Mouse (Mus musculus): ENCODE results near the gene Rilpl1. TPM values are rescaled to one million over a fixed set of nuclear protein-coding genes. Genes with fewer than 3 reads are reported as not detected.
A peak's percentile ranks its signal among the peaks of the same experiment; 100 is the strongest.

The Rilpl1 gene
- polyA plus RNA-seq, 1 experiment from 2014 or later, result 9.0 TPM

- Histone ChIP-seq H3K27me3 (ENCODE audit: control insufficient read depth, insufficient read depth, low read length) (no peaks in the 10 kb centered on the region), H3K9ac (ENCODE audit: low read length) (no peak overlapping the region), H3K4me1 (replicated peaks; ENCODE audit: control insufficient read depth, insufficient read depth) (no peaks in the 10 kb centered on the region), H3K4me3 (ENCODE audit: low read depth, low read length) (no peak overlapping the region), H3K4me2 (replicated peaks; ENCODE audit: low read depth) (peak overlapping the region; percentile 27; the same call in 1 of the 2 replicates), H3K27ac (replicated peaks) (no peak overlapping the region), H3K36me3 (ENCODE audit: control insufficient read depth, insufficient read depth, low read length) (peaks cover 10% of the 10 kb centered on the region; the same call in 1 of the 2 replicates), H3K9me3 (ENCODE audit: control insufficient read depth, low read length) (no peaks in the 10 kb centered on the region)
- TF ChIP-seq EP300 (optimal IDR thresholded peaks at IDR 0.05) (no peak), CTCF (IDR thresholded peaks at IDR 0.05; ENCODE audit: low read depth) (no peak)
- 50% methylated on average over 15 of the region's 15 CpGs for WGBS
- DNase-seq (ENCODE audit: low spot score) (peak; percentile 69), ATAC-seq (ENCODE audit: low FRiP score, low TSS enrichment) (peak; percentile 68)
These were observed 34.3 kb downstream of the Rilpl1 start for GRCm38 (mm10) chr5:124496614-124497514.

GRCm38 (mm10) chr5:124495547-124495946, 35.6 kb downstream of the Rilpl1 start:
- 54% methylated on average over 7 of the region's 7 CpGs for WGBS
- no peak overlapping the region for H3K27ac ChIP-seq (replicated peaks)
- no peak for TF ChIP-seq EP300 (optimal IDR thresholded peaks at IDR 0.05)
- no peak for TF ChIP-seq CTCF (IDR thresholded peaks at IDR 0.05; ENCODE audit: low read depth)
- no peaks in the 10 kb centered on the region for H3K9me3 ChIP-seq (ENCODE audit: control insufficient read depth, low read length)
- no peaks in the 10 kb centered on the region for H3K27me3 ChIP-seq (ENCODE audit: control insufficient read depth, insufficient read depth, low read length)
- H3K4me2 ChIP-seq (replicated peaks; ENCODE audit: low read depth), result no peak overlapping the region
- no peak overlapping the region for H3K4me3 ChIP-seq (ENCODE audit: low read depth, low read length)
- no peak overlapping the region for H3K9ac ChIP-seq (ENCODE audit: low read length)
- no peak for DNase-seq (ENCODE audit: low spot score)
- no peaks in the 10 kb centered on the region for H3K4me1 ChIP-seq (replicated peaks; ENCODE audit: control insufficient read depth, insufficient read depth)
- no peak for ATAC-seq (ENCODE audit: low FRiP score, low TSS enrichment)
- H3K36me3 ChIP-seq (ENCODE audit: control insufficient read depth, insufficient read depth, low read length), result peaks cover 12% of the 10 kb centered on the region

- WGBS, result 86% methylated on average over 11 of the region's 11 CpGs
- no peak for DNase-seq (ENCODE audit: low spot score)
- H3K9ac ChIP-seq (ENCODE audit: low read length), result no peak overlapping the region
- peaks cover 12% of the 10 kb centered on the region for H3K36me3 ChIP-seq (ENCODE audit: control insufficient read depth, insufficient read depth, low read length)
- H3K9me3 ChIP-seq (ENCODE audit: control insufficient read depth, low read length), result no peaks in the 10 kb centered on the region
- no peaks in the 10 kb centered on the region for H3K27me3 ChIP-seq (ENCODE audit: control insufficient read depth, insufficient read depth, low read length)
- H3K27ac ChIP-seq (replicated peaks), result no peak overlapping the region
- H3K4me1 ChIP-seq (replicated peaks; ENCODE audit: control insufficient read depth, insufficient read depth), result no peaks in the 10 kb centered on the region
- no peak for TF ChIP-seq CTCF (IDR thresholded peaks at IDR 0.05; ENCODE audit: low read depth)
- no peak for TF ChIP-seq EP300 (optimal IDR thresholded peaks at IDR 0.05)
- ATAC-seq (ENCODE audit: low FRiP score, low TSS enrichment), result no peak
- H3K4me3 ChIP-seq (ENCODE audit: low read depth, low read length), result no peak overlapping the region
- no peak overlapping the region for H3K4me2 ChIP-seq (replicated peaks; ENCODE audit: low read depth)
These were observed 37.7 kb downstream of the Rilpl1 start for GRCm38 (mm10) chr5:124493455-124493854.

GRCm38 (mm10) chr5:124492618-124493017, 38.6 kb downstream of the Rilpl1 start:
- H3K9ac ChIP-seq (ENCODE audit: low read length), result no peak overlapping the region
- ATAC-seq (ENCODE audit: low FRiP score, low TSS enrichment) (no peak), DNase-seq (ENCODE audit: low spot score) (no peak)
- H3K9me3 ChIP-seq (ENCODE audit: control insufficient read depth, low read length), result no peaks in the 10 kb centered on the region
- H3K27me3 ChIP-seq (ENCODE audit: control insufficient read depth, insufficient read depth, low read length), result no peaks in the 10 kb centered on the region
- H3K4me2 ChIP-seq (replicated peaks; ENCODE audit: low read depth), result no peak overlapping the region
- no peaks in the 10 kb centered on the region for H3K4me1 ChIP-seq (replicated peaks; ENCODE audit: control insufficient read depth, insufficient read depth)
- TF ChIP-seq EP300 (optimal IDR thresholded peaks at IDR 0.05) (no peak), CTCF (IDR thresholded peaks at IDR 0.05; ENCODE audit: low read depth) (no peak)
- no peak overlapping the region for H3K27ac ChIP-seq (replicated peaks)
- H3K4me3 ChIP-seq (ENCODE audit: low read depth, low read length), result no peak overlapping the region
- H3K36me3 ChIP-seq (ENCODE audit: control insufficient read depth, insufficient read depth, low read length), result peaks cover 6% of the 10 kb centered on the region
- 80% methylated on average over 4 of the region's 4 CpGs for WGBS

- H3K4me3 ChIP-seq (ENCODE audit: low read depth, low read length), result no peak overlapping the region
- no peak for ATAC-seq (ENCODE audit: low FRiP score, low TSS enrichment)
- H3K27me3 ChIP-seq (ENCODE audit: control insufficient read depth, insufficient read depth, low read length), result no peaks in the 10 kb centered on the region
- no peak for DNase-seq (ENCODE audit: low spot score)
- H3K4me1 ChIP-seq (replicated peaks; ENCODE audit: control insufficient read depth, insufficient read depth), result no peaks in the 10 kb centered on the region
- no peak overlapping the region for H3K9ac ChIP-seq (ENCODE audit: low read length)
- no peak overlapping the region for H3K4me2 ChIP-seq (replicated peaks; ENCODE audit: low read depth)
- H3K9me3 ChIP-seq (ENCODE audit: control insufficient read depth, low read length), result no peaks in the 10 kb centered on the region
- WGBS, result 33% methylated on average over 4 of the region's 4 CpGs
- peaks cover 6% of the 10 kb centered on the region for H3K36me3 ChIP-seq (ENCODE audit: control insufficient read depth, insufficient read depth, low read length)
- TF ChIP-seq EP300 (optimal IDR thresholded peaks at IDR 0.05) (no peak), CTCF (IDR thresholded peaks at IDR 0.05; ENCODE audit: low read depth) (no peak)
- H3K27ac ChIP-seq (replicated peaks), result no peak overlapping the region
These were observed 39.5 kb downstream of the Rilpl1 start for GRCm38 (mm10) chr5:124491732-124492131.

GRCm38 (mm10) chr5:124488885-124489284, 42.3 kb downstream of the Rilpl1 start:
- WGBS, result 86% methylated on average over 3 of the region's 3 CpGs
- Histone ChIP-seq H3K9me3 (ENCODE audit: control insufficient read depth, low read length) (no peaks in the 10 kb centered on the region), H3K4me1 (replicated peaks; ENCODE audit: control insufficient read depth, insufficient read depth) (no peaks in the 10 kb centered on the region), H3K4me3 (ENCODE audit: low read depth, low read length) (no peak overlapping the region), H3K4me2 (replicated peaks; ENCODE audit: low read depth) (no peak overlapping the region), H3K9ac (ENCODE audit: low read length) (no peak overlapping the region), H3K27me3 (ENCODE audit: control insufficient read depth, insufficient read depth, low read length) (no peaks in the 10 kb centered on the region), H3K27ac (replicated peaks) (no peak overlapping the region), H3K36me3 (ENCODE audit: control insufficient read depth, insufficient read depth, low read length) (peaks cover 2% of the 10 kb centered on the region)
- DNase-seq (ENCODE audit: low spot score) (no peak), ATAC-seq (ENCODE audit: low FRiP score, low TSS enrichment) (no peak)
- TF ChIP-seq EP300 (optimal IDR thresholded peaks at IDR 0.05) (no peak), CTCF (IDR thresholded peaks at IDR 0.05; ENCODE audit: low read depth) (no peak)

All from stomach, postnatal 0 days (tissue).